Mouse (Mus musculus): Measurements from ENCODE around the gene Sync. TPM values are rescaled to one million over a fixed set of nuclear protein-coding genes. Genes with fewer than 3 reads are reported as not detected.
A peak's percentile ranks its signal among the peaks of the same experiment; 100 is the strongest.

The Sync gene
- polyA plus RNA-seq, 1 experiment from 2014 or later = 0.71 TPM

DNA sequence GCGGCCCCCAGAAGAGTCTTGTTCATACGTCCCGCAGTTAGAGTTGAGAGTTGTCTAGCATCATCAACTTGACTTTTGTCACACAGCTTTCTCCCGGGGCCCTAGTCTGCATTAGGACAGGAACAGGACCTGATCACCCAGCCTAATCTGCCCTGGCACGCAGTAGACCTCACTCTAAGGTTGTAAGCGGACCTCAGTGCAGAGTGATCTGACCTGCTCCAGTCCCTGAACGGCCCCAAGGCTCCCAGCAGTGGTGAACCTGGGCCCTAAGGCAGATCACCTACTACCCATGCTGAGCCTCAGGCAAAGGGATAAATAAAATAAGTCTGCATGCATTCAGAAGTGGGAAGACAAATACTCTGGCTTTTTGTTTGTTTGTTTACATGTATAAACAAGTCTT lies 38.1 kb upstream of the Sync start:
- Histone ChIP-seq H3K9me3 (no peaks in the 10 kb centered on the region), H3K27ac (replicated peaks) (no peak overlapping the region), H3K36me3 (replicated peaks) (no peaks in the 10 kb centered on the region), H3K4me1 (peaks cover 41% of the 10 kb centered on the region), H3K4me3 (no peak overlapping the region), H3K27me3 (replicated peaks; ENCODE audit: low read depth, poor library complexity, severe bottlenecking) (peaks cover 97% of the 10 kb centered on the region)
- DNase-seq (ENCODE audit: low spot score) = no peak
- 11% methylated on average over 7 of the region's 7 CpGs for WGBS

DNA sequence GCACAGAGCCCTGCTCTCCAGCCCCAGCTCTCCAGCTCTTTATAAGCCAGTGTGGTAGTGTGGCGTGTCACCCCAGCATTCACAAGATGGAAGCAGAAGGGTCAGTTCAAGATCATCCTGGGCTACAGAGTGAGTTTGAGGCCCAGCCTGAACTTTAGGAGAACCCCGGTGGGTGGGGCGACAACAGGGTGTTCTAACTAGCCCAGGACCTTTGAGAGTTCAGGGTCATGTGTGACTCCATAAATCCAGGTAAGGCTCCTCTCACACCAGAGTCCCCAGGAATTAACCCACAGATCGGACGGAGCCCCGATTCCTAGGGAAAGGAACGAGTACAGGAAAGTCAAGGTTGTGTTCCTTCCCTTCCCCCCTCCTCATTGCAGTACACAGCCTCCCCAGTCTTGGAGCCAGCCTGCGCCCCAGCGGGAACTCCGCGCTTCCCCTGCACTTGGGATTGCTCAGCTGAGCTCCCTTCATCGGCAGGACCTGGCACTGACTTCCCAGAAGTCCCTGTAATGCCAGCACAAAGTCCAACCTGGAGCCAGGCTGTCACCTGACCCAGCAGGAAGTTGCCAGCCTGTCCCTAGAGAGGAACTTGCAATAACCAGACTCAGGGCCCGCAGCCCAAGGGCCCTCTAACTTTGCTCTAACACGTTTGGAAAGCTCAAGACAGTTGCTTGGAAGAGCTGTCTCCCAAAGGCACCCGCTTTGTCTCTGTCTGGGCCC lies 36.5 kb upstream of the Sync start:
- Histone ChIP-seq H3K4me1 (peaks cover 37% of the 10 kb centered on the region), H3K36me3 (replicated peaks) (no peaks in the 10 kb centered on the region), H3K9me3 (no peaks in the 10 kb centered on the region), H3K27me3 (replicated peaks; ENCODE audit: low read depth, poor library complexity, severe bottlenecking) (peaks cover 81% of the 10 kb centered on the region), H3K27ac (replicated peaks) (peak overlapping the region; percentile 45; the same call in 1 of the 2 replicates), H3K4me3 (peak overlapping the region; percentile 41)
- WGBS = 11% methylated on average over 15 of the region's 15 CpGs
- DNase-seq (ENCODE audit: low spot score) = peak; percentile 53

DNA sequence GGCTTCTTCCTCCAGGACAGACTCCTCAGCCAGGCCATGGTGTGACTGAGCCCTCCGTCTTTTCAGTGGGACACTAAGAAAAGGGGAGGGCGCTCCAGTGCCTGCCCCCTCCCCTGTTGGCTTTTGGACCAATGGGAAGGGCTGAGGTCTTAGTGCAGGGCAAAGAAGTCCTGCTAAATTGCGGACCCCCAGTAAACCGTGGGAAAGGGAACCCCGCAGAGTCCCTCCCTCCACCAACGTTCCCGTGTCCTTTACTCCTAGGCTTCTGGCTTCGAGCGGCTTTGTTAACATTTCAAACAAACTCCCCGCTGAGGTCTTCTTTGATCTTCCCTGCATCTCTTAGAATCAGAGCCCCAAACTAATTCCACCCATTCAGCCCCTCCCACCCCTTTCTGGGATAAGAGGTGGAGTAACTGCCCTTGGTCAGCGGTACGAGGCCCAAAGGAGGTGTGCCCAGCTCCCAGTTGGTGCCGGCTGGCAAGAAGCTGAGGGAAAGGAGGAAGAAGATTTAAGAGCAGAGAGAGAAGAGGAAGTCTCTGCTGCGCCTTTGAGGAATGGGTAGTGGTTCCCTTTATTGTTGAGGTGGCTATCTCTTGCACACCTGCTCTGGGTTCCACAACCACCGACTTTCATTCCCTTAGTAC lies 35.8 kb upstream of the Sync start:
- Histone ChIP-seq H3K36me3 (replicated peaks) (no peaks in the 10 kb centered on the region), H3K27me3 (replicated peaks; ENCODE audit: low read depth, poor library complexity, severe bottlenecking) (peaks cover 75% of the 10 kb centered on the region), H3K4me1 (peaks cover 38% of the 10 kb centered on the region), H3K27ac (replicated peaks) (peak overlapping the region; percentile 45; the same call in 1 of the 2 replicates), H3K9me3 (no peaks in the 10 kb centered on the region), H3K4me3 (peak overlapping the region; percentile 41)
- 2% methylated on average over 15 of the region's 15 CpGs for WGBS
- no peak for DNase-seq (ENCODE audit: low spot score)

DNA sequence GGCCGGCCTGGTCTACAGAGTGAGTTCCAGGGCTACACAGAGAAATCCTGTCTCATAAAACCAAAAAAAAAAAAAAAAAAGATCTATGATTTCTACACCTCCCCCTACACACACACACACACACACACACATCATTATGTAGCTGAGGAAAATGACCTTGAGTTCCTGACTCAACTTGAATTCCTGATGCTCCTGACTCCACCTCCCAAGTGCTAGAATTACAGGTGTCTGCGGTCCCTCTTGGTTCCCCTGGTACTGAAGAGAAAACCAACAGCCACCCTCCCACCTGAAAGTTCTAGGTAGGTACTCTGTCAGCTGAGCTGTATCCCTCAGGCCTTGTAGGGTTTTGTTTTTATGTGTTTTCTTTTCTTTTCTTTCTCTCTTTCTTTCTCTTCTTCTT lies 34.9 kb upstream of the Sync start:
- Histone ChIP-seq H3K27ac (replicated peaks) (no peak overlapping the region), H3K4me1 (peaks cover 38% of the 10 kb centered on the region), H3K9me3 (no peaks in the 10 kb centered on the region), H3K27me3 (replicated peaks; ENCODE audit: low read depth, poor library complexity, severe bottlenecking) (peaks cover 66% of the 10 kb centered on the region), H3K36me3 (replicated peaks) (no peaks in the 10 kb centered on the region), H3K4me3 (no peak overlapping the region)
- 78% methylated on average over 2 of the region's 2 CpGs for WGBS
- DNase-seq (ENCODE audit: low spot score) = no peak

DNA sequence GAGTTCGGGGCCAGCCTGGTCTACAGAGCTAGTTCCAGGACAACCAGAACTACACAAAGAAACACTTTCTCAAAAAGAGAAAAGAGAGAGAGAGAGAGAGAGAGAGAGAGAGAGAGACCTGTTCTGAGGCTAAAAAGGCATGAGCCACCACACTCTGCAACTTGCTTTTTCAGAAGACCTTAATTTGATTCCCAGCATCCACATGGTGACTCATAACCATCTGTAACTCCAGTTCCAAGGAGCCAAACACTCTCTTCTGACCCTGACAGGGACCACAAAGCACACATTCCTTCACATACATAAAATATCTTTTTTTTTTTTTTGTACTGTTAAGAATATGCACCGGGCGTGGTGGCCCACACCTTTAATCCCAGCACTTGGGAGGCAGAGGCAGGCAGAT lies 32.8 kb upstream of the Sync start:
- no peaks in the 10 kb centered on the region for H3K9me3 ChIP-seq
- no peak for DNase-seq (ENCODE audit: low spot score)
- H3K4me1 ChIP-seq = peaks cover 32% of the 10 kb centered on the region
- peaks cover 45% of the 10 kb centered on the region for H3K27me3 ChIP-seq (replicated peaks; ENCODE audit: low read depth, poor library complexity, severe bottlenecking)
- 86% methylated on average over 3 of the region's 3 CpGs for WGBS
- H3K4me3 ChIP-seq = no peak overlapping the region
- no peaks in the 10 kb centered on the region for H3K36me3 ChIP-seq (replicated peaks)
- no peak overlapping the region for H3K27ac ChIP-seq (replicated peaks)

DNA sequence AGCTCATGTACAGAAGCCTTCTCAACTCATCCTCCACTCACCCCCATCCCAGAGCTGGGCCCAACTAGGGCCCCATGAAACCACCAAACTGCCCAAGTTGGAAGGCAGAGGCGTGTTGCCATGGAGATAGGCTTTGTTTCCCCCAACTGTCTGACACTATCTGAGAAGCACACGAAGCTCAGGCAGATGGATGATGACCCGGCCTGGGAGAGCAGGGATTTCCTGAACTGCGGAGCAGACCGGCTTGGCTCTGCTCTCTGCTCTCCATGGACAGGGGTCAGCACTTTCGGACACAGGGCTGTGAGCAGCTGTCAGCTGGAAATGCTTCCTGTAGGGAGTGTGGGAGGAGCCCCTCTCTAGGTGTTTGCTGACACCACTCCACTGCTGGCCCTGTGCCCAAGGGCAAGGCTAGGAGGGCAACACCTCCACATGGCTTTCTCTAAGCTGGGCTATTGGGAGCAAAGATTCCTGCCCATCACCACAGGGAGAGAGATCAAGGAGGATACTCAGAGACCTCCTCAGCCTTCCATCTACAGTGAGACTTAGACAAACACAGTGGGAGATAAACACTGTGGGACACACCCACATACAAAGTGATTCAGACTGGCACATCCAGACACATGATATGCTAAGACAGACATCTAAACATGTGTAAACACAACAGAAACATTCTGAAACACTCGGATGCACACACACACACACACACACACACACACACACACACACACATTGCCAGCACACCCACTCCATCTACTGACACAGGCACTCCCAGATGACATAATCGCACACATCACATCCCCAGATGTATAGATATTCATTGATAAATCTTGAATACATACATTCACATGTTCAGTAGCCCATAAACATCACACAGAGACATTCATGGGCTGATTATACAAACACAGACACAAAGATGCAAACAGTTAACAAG lies 30.7 kb upstream of the Sync start:
- peak; percentile 42 for DNase-seq (ENCODE audit: low spot score)
- no peaks in the 10 kb centered on the region for H3K9me3 ChIP-seq
- H3K4me1 ChIP-seq = peaks cover 35% of the 10 kb centered on the region
- H3K27me3 ChIP-seq (replicated peaks; ENCODE audit: low read depth, poor library complexity, severe bottlenecking) = peaks cover 27% of the 10 kb centered on the region
- no peak overlapping the region for H3K4me3 ChIP-seq
- 32% methylated on average over 8 of the region's 8 CpGs for WGBS
- H3K36me3 ChIP-seq (replicated peaks) = no peaks in the 10 kb centered on the region
- H3K27ac ChIP-seq (replicated peaks) = no peak overlapping the region

DNA sequence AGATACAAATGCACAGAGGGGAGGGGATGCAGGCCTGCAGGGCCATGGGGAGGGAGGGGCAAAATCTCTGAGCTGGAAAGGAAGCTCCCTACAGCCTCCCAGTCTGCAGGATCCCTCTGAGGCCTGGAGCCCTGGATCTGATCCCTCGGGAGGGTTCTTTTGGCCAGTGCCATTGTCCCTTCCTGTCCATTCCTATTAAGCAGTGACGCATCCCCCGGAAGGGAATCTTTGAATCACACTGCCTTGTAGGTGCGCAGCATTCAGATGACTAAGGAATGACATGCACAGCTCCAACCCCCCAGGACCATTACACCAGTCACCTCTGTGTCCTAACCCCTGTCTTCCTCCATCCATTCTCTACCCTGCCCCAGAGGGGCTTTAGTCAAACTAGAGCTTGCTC lies 28.3 kb upstream of the Sync start:
- peaks cover 46% of the 10 kb centered on the region for H3K4me1 ChIP-seq
- no peaks in the 10 kb centered on the region for H3K9me3 ChIP-seq
- H3K36me3 ChIP-seq (replicated peaks) = no peaks in the 10 kb centered on the region
- 51% methylated on average over 4 of the region's 4 CpGs for WGBS
- H3K4me3 ChIP-seq = no peak overlapping the region
- peaks cover 6% of the 10 kb centered on the region; the same call in 1 of the 2 replicates for H3K27me3 ChIP-seq (replicated peaks; ENCODE audit: low read depth, poor library complexity, severe bottlenecking)
- DNase-seq (ENCODE audit: low spot score) = no peak
- no peak overlapping the region; the same call in 1 of the 2 replicates for H3K27ac ChIP-seq (replicated peaks)

DNA sequence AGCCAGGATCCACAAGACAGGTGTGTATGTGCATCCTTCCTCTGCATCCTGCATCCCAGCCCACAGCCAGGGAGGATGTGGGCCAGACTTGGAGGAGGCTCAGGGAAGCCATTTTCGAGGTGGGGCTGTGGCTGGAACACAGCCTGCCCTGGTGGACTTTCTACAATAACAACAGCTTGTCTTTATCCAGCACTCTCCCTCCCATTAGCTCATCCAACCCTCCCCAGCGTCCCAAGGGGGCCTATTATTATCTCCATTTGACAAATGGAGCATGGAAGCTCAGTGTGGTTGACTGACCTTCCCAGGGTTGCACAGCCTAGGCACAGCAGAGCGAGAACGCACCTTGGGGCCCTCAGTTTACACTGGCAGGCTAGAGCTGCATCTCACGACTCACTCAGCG lies 26.7 kb upstream of the Sync start:
- WGBS = 8% methylated on average over 6 of the region's 6 CpGs
- Histone ChIP-seq H3K27ac (replicated peaks) (peak overlapping the region; percentile 35; the same call in 1 of the 2 replicates), H3K36me3 (replicated peaks) (no peaks in the 10 kb centered on the region), H3K9me3 (no peaks in the 10 kb centered on the region), H3K4me1 (peaks cover 49% of the 10 kb centered on the region), H3K27me3 (replicated peaks; ENCODE audit: low read depth, poor library complexity, severe bottlenecking) (peaks cover 3% of the 10 kb centered on the region; the same call in 1 of the 2 replicates), H3K4me3 (peak overlapping the region; percentile 21; the same call in 1 of the 2 replicates)
- no peak for DNase-seq (ENCODE audit: low spot score)

DNA sequence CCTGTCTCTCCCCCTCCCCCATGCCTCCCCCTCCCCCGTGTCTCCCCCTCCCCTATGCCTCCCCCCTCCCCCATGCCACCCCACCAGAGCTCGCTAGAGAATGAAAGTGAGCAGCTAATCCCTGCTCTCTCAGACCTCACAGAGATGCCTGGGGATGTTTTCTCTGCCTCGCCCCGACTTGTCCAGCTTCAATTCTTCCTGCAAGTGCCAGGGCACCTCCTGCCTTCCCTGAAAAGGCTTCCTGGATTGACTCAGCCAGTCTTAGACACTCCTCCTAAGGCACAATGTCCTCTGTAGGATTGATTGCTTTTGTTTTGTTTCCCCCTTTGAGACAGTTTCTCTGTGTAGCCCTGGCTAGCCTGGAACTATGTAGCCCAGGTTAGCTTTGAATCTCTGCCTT lies 26.2 kb upstream of the Sync start, which contains the start of gene C77080:
C77080 (minus strand) TSS at position 209 of the 400 bp plus-strand sequence.
- DNase-seq (ENCODE audit: low spot score) = no peak
- H3K27me3 ChIP-seq (replicated peaks; ENCODE audit: low read depth, poor library complexity, severe bottlenecking) = peaks cover 3% of the 10 kb centered on the region; the same call in 1 of the 2 replicates
- peaks cover 48% of the 10 kb centered on the region for H3K4me1 ChIP-seq
- H3K4me3 ChIP-seq = peak within 1 kb of the TSS; percentile 21; the same call in 1 of the 2 replicates
- 6% methylated on average over 3 of the region's 4 CpGs for WGBS
- H3K27ac ChIP-seq (replicated peaks) = peak within 1 kb of the TSS; percentile 35; the same call in 1 of the 2 replicates
- H3K9me3 ChIP-seq = no peaks in the 10 kb centered on the region
- no peaks in the 10 kb centered on the region for H3K36me3 ChIP-seq (replicated peaks)

DNA sequence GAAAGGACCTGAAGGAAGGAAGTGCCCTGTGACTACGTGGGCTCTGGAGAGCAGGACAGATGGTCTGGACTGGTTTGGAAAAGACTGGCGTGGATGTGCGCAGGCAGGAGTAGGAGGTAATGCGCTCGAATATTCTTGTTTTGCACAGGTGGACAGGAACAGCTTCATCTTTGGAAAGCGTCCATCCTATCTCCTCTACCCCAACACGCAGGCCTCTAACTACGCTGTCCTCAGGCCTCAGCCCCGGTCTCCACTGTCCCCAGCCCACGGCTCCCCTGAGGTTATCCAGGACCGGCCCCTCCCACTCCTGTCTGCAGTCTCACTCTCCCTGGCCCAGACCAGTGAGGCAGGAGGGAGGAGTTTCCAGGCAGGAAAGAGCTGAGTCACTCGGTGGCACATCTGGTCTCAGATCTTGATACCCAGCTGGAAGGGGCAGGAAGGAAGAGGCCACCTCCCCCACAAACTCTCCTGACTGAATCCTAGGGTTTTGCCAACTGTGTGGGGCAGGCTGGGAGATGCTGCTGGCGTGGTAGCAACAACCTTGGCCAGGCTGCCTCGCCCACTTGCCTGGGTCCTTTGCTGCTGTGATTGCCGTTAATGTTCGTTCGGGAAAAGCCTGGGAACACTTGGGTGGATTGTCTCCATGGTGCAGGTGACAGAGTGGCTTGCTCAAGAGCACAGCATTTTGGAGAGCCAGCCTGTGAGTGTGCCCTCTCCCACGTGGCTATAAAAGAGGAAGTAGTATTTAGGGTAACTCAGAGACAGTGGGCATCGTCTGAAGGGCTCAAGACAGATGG lies 24.0 kb upstream of the Sync start:
- Histone ChIP-seq H3K4me3 (peak overlapping the region; percentile 30; the same call in 1 of the 2 replicates), H3K27ac (replicated peaks) (peak overlapping the region; percentile 57), H3K4me1 (peaks cover 40% of the 10 kb centered on the region), H3K9me3 (no peaks in the 10 kb centered on the region), H3K36me3 (replicated peaks) (no peaks in the 10 kb centered on the region), H3K27me3 (replicated peaks; ENCODE audit: low read depth, poor library complexity, severe bottlenecking) (0 out of 2 replicates have a peak, but pooled peaks cover 3% of the 10 kb centered on the region)
- WGBS = 35% methylated on average over 19 of the region's 19 CpGs
- DNase-seq (ENCODE audit: low spot score) = peak; percentile 74

DNA sequence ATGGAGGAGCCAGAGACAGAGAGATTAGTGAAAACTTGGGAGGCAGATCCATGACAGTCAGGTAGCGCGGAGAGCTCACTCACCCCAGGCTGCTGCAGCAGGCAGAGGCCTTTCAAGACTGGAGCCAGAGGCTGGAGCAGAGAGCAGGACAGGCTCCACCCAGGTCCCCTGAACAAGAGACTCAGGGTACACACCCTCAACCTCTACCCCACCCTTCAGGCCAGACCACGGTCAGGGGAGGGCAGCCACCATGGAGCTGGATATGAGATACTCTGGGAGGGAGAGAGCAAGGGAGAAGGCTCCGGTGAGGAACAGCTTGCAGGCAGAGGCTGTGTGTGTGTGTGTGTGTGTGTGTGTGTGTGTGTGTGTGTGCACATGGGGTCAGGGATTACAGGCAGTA lies 21.2 kb upstream of the Sync start:
- no peaks in the 10 kb centered on the region for H3K27me3 ChIP-seq (replicated peaks; ENCODE audit: low read depth, poor library complexity, severe bottlenecking)
- H3K4me1 ChIP-seq = peaks cover 19% of the 10 kb centered on the region
- H3K4me3 ChIP-seq = no peak overlapping the region
- no peaks in the 10 kb centered on the region for H3K36me3 ChIP-seq (replicated peaks)
- peak overlapping the region; percentile 20; the same call in 1 of the 2 replicates for H3K27ac ChIP-seq (replicated peaks)
- 85% methylated on average over 4 of the region's 4 CpGs for WGBS
- DNase-seq (ENCODE audit: low spot score) = no peak
- H3K9me3 ChIP-seq = no peaks in the 10 kb centered on the region

Data from embryonic facial prominence, embryonic 10.5 days (tissue).